Mouse (Mus musculus) small intestine, adult 2 months (tissue): Measurements from ENCODE around the gene Dpf3.

Source experiments
- CTCF ChIP-seq: fragments of 200-500 bp; IDR thresholded peaks from 2 replicates; pipeline ENCODE4 v1.5.1; 2012; ENCODE audit warnings: low read depth, mild to moderate bottlenecking, control low read depth, inconsistent platforms, low read length, moderate library complexity, mixed read lengths; ENCODE audit not compliant: insufficient replicate concordance, insufficient read length; ENCODE audit errors: extremely low read depth
- POLR2A ChIP-seq: fragments of 200-500 bp; IDR thresholded peaks from 2 replicates; pipeline ENCODE4 v1.6.1; 2012; ENCODE audit warnings: low read depth, mild to moderate bottlenecking, control low read depth, inconsistent platforms, low read length, moderate library complexity

GRCm38 (mm10) chr12:83342035-83342874 is 145.3 kb downstream of the Dpf3 start:
- TF ChIP-seq CTCF (no peak), POLR2A (no peak)
